Mouse (Mus musculus) limb, embryonic 13.5 days (tissue): Measurements from ENCODE around the gene Arhgap8. TPM values are rescaled to one million over a fixed set of nuclear protein-coding genes. Genes with fewer than 3 reads are reported as not detected.
A peak's percentile ranks its signal among the peaks of the same experiment; 100 is the strongest.
"Not testable (repeated sequence)": the region's sequence is repeated elsewhere in the genome, so short reads cannot be mapped to it uniquely, and the experiment has no call there.

ENCODE experiments used
- ATAC-seq: fragments of 200-750 bp; cut with Nextera tagmentation; 2 replicates; pipeline ENCODE4 v1.8.0; 2017; ENCODE audit warnings: low read depth, moderate number of reproducible peaks, moderate TSS enrichment; ENCODE audit not compliant: low FRiP score
- H3K27ac ChIP-seq: fragments of 300-500 bp; sonication (generic); 2 replicates; pipeline ENCODE4 v1.5.1; 2015; ENCODE audit warnings: inconsistent platforms, mild to moderate bottlenecking, moderate library complexity
- H3K27me3 ChIP-seq: fragments of 300-500 bp; sonication (generic); 2 replicates; pipeline ENCODE4 v1.6.1; 2015; ENCODE audit warnings: mild to moderate bottlenecking, inconsistent platforms
- H3K36me3 ChIP-seq: fragments of 300-500 bp; sonication (generic); 2 replicates; pipeline ENCODE4 v1.6.1; 2015; ENCODE audit warnings: inconsistent platforms, mild to moderate bottlenecking, moderate library complexity
- H3K4me1 ChIP-seq: fragments of 300-500 bp; sonication (generic); 2 replicates; pipeline ENCODE4 v1.6.1; 2015; ENCODE audit warnings: inconsistent platforms
- H3K4me2 ChIP-seq: fragments of 300-500 bp; sonication (generic); replicated peaks from 2 replicates; pipeline ENCODE4 v1.6.1; 2015; ENCODE audit warnings: inconsistent platforms, mild to moderate bottlenecking, moderate library complexity
- H3K4me3 ChIP-seq: fragments of 300-500 bp; sonication (generic); 2 replicates; pipeline ENCODE4 v1.5.1; 2015; ENCODE audit warnings: moderate library complexity, mild to moderate bottlenecking, inconsistent platforms
- H3K9ac ChIP-seq: fragments of 300-500 bp; sonication (generic); 2 replicates; pipeline ENCODE4 v1.6.1; 2015; ENCODE audit warnings: mild to moderate bottlenecking, inconsistent platforms
- H3K9me3 ChIP-seq: fragments of 300-500 bp; sonication (generic); 2 replicates; pipeline ENCODE4 v1.6.1; 2016; ENCODE audit warnings: inconsistent platforms
- WGBS: fragments of 180-500 bp; shearing (Covaris S2); methylation state at CpG from one replicate; pipeline ENCODE4 v1.1.7; 2015; 5-methylcytosine and 5-hydroxymethylcytosine counted together
- polyA plus RNA-seq: library from polyadenylated mRNA; unstranded; fragments of >200 nt; fragmentation: Nextera tagmentation; extraction: Ambion mirVana; gene quantifications from 2 replicates; pipeline ENCODE4 v1.2.1, GENCODE M21; 2015

Gene Arhgap8
- polyA plus RNA-seq, 1 experiment from 2014 or later, result 6.7 TPM

- H3K4me3 ChIP-seq, result no peak overlapping the region
- no peak for ATAC-seq
- no peaks in the 10 kb centered on the region for H3K27me3 ChIP-seq
- peaks cover 7% of the 10 kb centered on the region; the same call in 1 of the 2 replicates for H3K4me1 ChIP-seq
- no peaks in the 10 kb centered on the region for H3K36me3 ChIP-seq
- no peak overlapping the region for H3K4me2 ChIP-seq
- no peak overlapping the region for H3K27ac ChIP-seq
- 6% methylated on average over 2 of the region's 2 CpGs for WGBS
- no peaks in the 10 kb centered on the region for H3K9me3 ChIP-seq
- H3K9ac ChIP-seq, result no peak overlapping the region
Observed at GRCm38 (mm10) chr15:84744308-84744707, 24.5 kb downstream of the Arhgap8 start.

- Histone ChIP-seq H3K27me3 (no peaks in the 10 kb centered on the region), H3K4me2 (no peak overlapping the region), H3K27ac (no peak overlapping the region), H3K9ac (no peak overlapping the region), H3K4me3 (no peak overlapping the region), H3K4me1 (peaks cover 7% of the 10 kb centered on the region; the same call in 1 of the 2 replicates), H3K9me3 (no peaks in the 10 kb centered on the region), H3K36me3 (no peaks in the 10 kb centered on the region)
- ATAC-seq, result no peak
- 85% methylated on average over 4 of the region's 4 CpGs for WGBS
Observed at GRCm38 (mm10) chr15:84745831-84746230, 26.0 kb downstream of the Arhgap8 start.

GRCm38 (mm10) chr15:84754987-84755386 lies 35.1 kb downstream of the Arhgap8 start:
- no peaks in the 10 kb centered on the region for H3K36me3 ChIP-seq
- no peak overlapping the region for H3K4me2 ChIP-seq
- H3K4me3 ChIP-seq, result no peak overlapping the region
- H3K9me3 ChIP-seq, result no peaks in the 10 kb centered on the region
- H3K27ac ChIP-seq, result no peak overlapping the region
- ATAC-seq, result peak; percentile 57; the same call in 1 of the 2 replicates
- H3K27me3 ChIP-seq, result peaks cover 26% of the 10 kb centered on the region
- H3K9ac ChIP-seq, result no peak overlapping the region
- 15% methylated on average over 3 of the region's 3 CpGs for WGBS
- H3K4me1 ChIP-seq, result peaks cover 19% of the 10 kb centered on the region

GRCm38 (mm10) chr15:84756426-84756825 lies 36.6 kb downstream of the Arhgap8 start:
- Histone ChIP-seq H3K9me3 (no peaks in the 10 kb centered on the region), H3K36me3 (no peaks in the 10 kb centered on the region), H3K4me3 (peak overlapping the region; percentile 36), H3K4me2 (peak overlapping the region; percentile 63), H3K27me3 (peaks cover 26% of the 10 kb centered on the region), H3K4me1 (peaks cover 19% of the 10 kb centered on the region), H3K9ac (peak overlapping the region; percentile 50), H3K27ac (no peak overlapping the region)
- no peak; the same call in 1 of the 2 replicates for ATAC-seq
- under 1% methylated on average over 22 of the region's 22 CpGs for WGBS

GRCm38 (mm10) chr15:84758493-84758892 lies 38.6 kb downstream of the Arhgap8 start:
- Histone ChIP-seq H3K27ac (no peak overlapping the region), H3K4me1 (peaks cover 19% of the 10 kb centered on the region), H3K36me3 (no peaks in the 10 kb centered on the region), H3K4me3 (no peak overlapping the region), H3K4me2 (no peak overlapping the region), H3K9me3 (no peaks in the 10 kb centered on the region), H3K9ac (no peak overlapping the region), H3K27me3 (peaks cover 26% of the 10 kb centered on the region)
- 35% methylated on average over 4 of the region's 4 CpGs for WGBS
- no peak for ATAC-seq

- no peaks in the 10 kb centered on the region for H3K9me3 ChIP-seq
- H3K9ac ChIP-seq, result no peak overlapping the region
- H3K27me3 ChIP-seq, result peaks cover 3% of the 10 kb centered on the region
- no peaks in the 10 kb centered on the region for H3K4me1 ChIP-seq
- H3K4me2 ChIP-seq, result no peak overlapping the region
- no peaks in the 10 kb centered on the region for H3K36me3 ChIP-seq
- no peak for ATAC-seq
- no peak overlapping the region for H3K4me3 ChIP-seq
- WGBS, result 73% methylated on average over 8 of the region's 8 CpGs
- no peak overlapping the region for H3K27ac ChIP-seq
Observed at GRCm38 (mm10) chr15:84762712-84763422, 43.0 kb downstream of the Arhgap8 start.

GRCm38 (mm10) chr15:84763423-84763812 lies 43.6 kb downstream of the Arhgap8 start:
- Histone ChIP-seq H3K9ac (no peak overlapping the region), H3K36me3 (no peaks in the 10 kb centered on the region), H3K4me2 (no peak overlapping the region), H3K4me3 (no peak overlapping the region), H3K27me3 (no peaks in the 10 kb centered on the region), H3K4me1 (no peaks in the 10 kb centered on the region), H3K9me3 (no peaks in the 10 kb centered on the region), H3K27ac (no peak overlapping the region)
- no peak for ATAC-seq
- 42% methylated on average over 7 of the region's 7 CpGs for WGBS

GRCm38 (mm10) chr15:84766621-84767020 lies 46.8 kb downstream of the Arhgap8 start:
- H3K4me1 ChIP-seq, result no peaks in the 10 kb centered on the region
- H3K27ac ChIP-seq, result no peak overlapping the region
- H3K9me3 ChIP-seq, result no peaks in the 10 kb centered on the region
- no peak overlapping the region for H3K4me2 ChIP-seq
- H3K4me3 ChIP-seq, result no peak overlapping the region
- no peak for ATAC-seq
- WGBS, result 38% methylated on average over 10 of the region's 10 CpGs
- no peaks in the 10 kb centered on the region for H3K27me3 ChIP-seq
- no peaks in the 10 kb centered on the region for H3K36me3 ChIP-seq
- no peak overlapping the region for H3K9ac ChIP-seq

GRCm38 (mm10) chr15:84768531-84768930 lies 48.7 kb downstream of the Arhgap8 start:
- not testable (repeated sequence) for H3K9me3 ChIP-seq, H3K4me2 ChIP-seq, H3K27me3 ChIP-seq, H3K27ac ChIP-seq, ATAC-seq, H3K4me3 ChIP-seq, H3K36me3 ChIP-seq, H3K9ac ChIP-seq, H3K4me1 ChIP-seq
- 85% methylated on average over 4 of the region's 4 CpGs for WGBS

GRCm38 (mm10) chr15:84769641-84770341 lies 49.9 kb downstream of the Arhgap8 start:
- H3K27me3 ChIP-seq, result 0 out of 2 replicates have a peak, but pooled peaks cover 3% of the 10 kb centered on the region
- H3K9me3 ChIP-seq, result no peaks in the 10 kb centered on the region
- no peaks in the 10 kb centered on the region for H3K36me3 ChIP-seq
- H3K9ac ChIP-seq, result no peak overlapping the region
- peaks cover 4% of the 10 kb centered on the region; the same call in 1 of the 2 replicates for H3K4me1 ChIP-seq
- no peak overlapping the region for H3K4me3 ChIP-seq
- WGBS, result 68% methylated on average over 11 of the region's 11 CpGs
- ATAC-seq, result no peak
- no peak overlapping the region for H3K27ac ChIP-seq
- no peak overlapping the region for H3K4me2 ChIP-seq

- H3K9ac ChIP-seq, result no peak overlapping the region
- H3K27me3 ChIP-seq, result 0 out of 2 replicates have a peak, but pooled peaks cover 3% of the 10 kb centered on the region
- no peak overlapping the region for H3K4me3 ChIP-seq
- H3K9me3 ChIP-seq, result no peaks in the 10 kb centered on the region
- 81% methylated on average over 21 of the region's 21 CpGs for WGBS
- H3K36me3 ChIP-seq, result no peaks in the 10 kb centered on the region
- no peak overlapping the region for H3K27ac ChIP-seq
- peaks cover 7% of the 10 kb centered on the region; the same call in 1 of the 2 replicates for H3K4me1 ChIP-seq
- no peak for ATAC-seq
- H3K4me2 ChIP-seq, result no peak overlapping the region
Observed at GRCm38 (mm10) chr15:84772191-84773111, 52.6 kb downstream of the Arhgap8 start.
